Mouse (Mus musculus): Measurements from ENCODE around the gene Cyfip1. TPM values are rescaled to one million over a fixed set of nuclear protein-coding genes. Genes with fewer than 3 reads are reported as not detected.

The Cyfip1 gene
- polyA plus RNA-seq, 1 experiment from 2014 or later, result 19.0 TPM

- DNase-seq (ENCODE audit: low spot score), result no peak
These were observed 96.8 kb downstream of the Cyfip1 start for GRCm38 (mm10) chr7:55938341-55938740.

GRCm38 (mm10) chr7:55956054-55956453, 114.5 kb downstream of the Cyfip1 start:
- no peak for DNase-seq (ENCODE audit: low spot score)

- no peak for DNase-seq (ENCODE audit: low spot score)
These were observed 115.6 kb downstream of the Cyfip1 start for GRCm38 (mm10) chr7:55957178-55957577.

- no peak for DNase-seq (ENCODE audit: low spot score)
These were observed 116.4 kb downstream of the Cyfip1 start for GRCm38 (mm10) chr7:55957916-55958315.

- no peak for DNase-seq (ENCODE audit: low spot score)
These were observed 118.3 kb downstream of the Cyfip1 start for GRCm38 (mm10) chr7:55959801-55960200.

- DNase-seq (ENCODE audit: low spot score), result no peak
These were observed 119.0 kb downstream of the Cyfip1 start for GRCm38 (mm10) chr7:55960506-55960905.

GRCm38 (mm10) chr7:55962004-55962908, 120.7 kb downstream of the Cyfip1 start, which contains the start of gene Nipa2:
Nipa2 (minus strand) TSS chr7:55962476.
- peak; percentile 90 for DNase-seq (ENCODE audit: low spot score)

GRCm38 (mm10) chr7:55966866-55967460, 125.4 kb downstream of the Cyfip1 start:
- DNase-seq (ENCODE audit: low spot score), result no peak

GRCm38 (mm10) chr7:55968258-55968901, 126.8 kb downstream of the Cyfip1 start:
- DNase-seq (ENCODE audit: low spot score), result peak; percentile 38

- no peak for DNase-seq (ENCODE audit: low spot score)
These were observed 127.9 kb downstream of the Cyfip1 start for GRCm38 (mm10) chr7:55969415-55969814.

- no peak for DNase-seq (ENCODE audit: low spot score)
These were observed 132.9 kb downstream of the Cyfip1 start for GRCm38 (mm10) chr7:55974429-55974828.

- DNase-seq (ENCODE audit: low spot score), result no peak
These were observed 140.0 kb downstream of the Cyfip1 start for GRCm38 (mm10) chr7:55981511-55981910.

Other genes starting within 250 kb of the Cyfip1 start
- gene Siglech, start 73.6 kb upstream of the Cyfip1 start, polyA plus RNA-seq (2015; fragmentation: Nextera tagmentation; extraction: Ambion mirVana), result 1.1 and 1.2 TPM in 2 replicates
- gene Tubgcp5, start 47.6 kb upstream of the Cyfip1 start, polyA plus RNA-seq (2015; fragmentation: Nextera tagmentation; extraction: Ambion mirVana), result 22.0 and 25.7 TPM in 2 replicates
- 40.8 and 40.9 TPM in 2 replicates for gene Nipa2, start 120.7 kb downstream of the Cyfip1 start, polyA plus RNA-seq (2015; fragmentation: Nextera tagmentation; extraction: Ambion mirVana)
- 0.83 and 1.0 TPM in 2 replicates for gene Nipa1, start 178.2 kb downstream of the Cyfip1 start, polyA plus RNA-seq (2015; fragmentation: Nextera tagmentation; extraction: Ambion mirVana)
- gene Herc2, start 208.5 kb downstream of the Cyfip1 start, polyA plus RNA-seq (2015; fragmentation: Nextera tagmentation; extraction: Ambion mirVana), result 19.0 and 22.7 TPM in 2 replicates